Mouse (Mus musculus) kidney, embryonic 15.5 days (tissue): Measurements from ENCODE around the gene Gm10801. TPM values are rescaled to one million over a fixed set of nuclear protein-coding genes. Genes with fewer than 3 reads are reported as not detected.
"Not testable (repeated sequence)": the region's sequence is repeated elsewhere in the genome, so short reads cannot be mapped to it uniquely, and the experiment has no call there.

Source experiments
- ATAC-seq: fragments of 200-750 bp; cut with Nextera tagmentation; replicated peaks from 2 replicates; pipeline ENCODE4 v1.8.0; 2017; ENCODE audit warnings: moderate TSS enrichment; ENCODE audit not compliant: low FRiP score
- H3K27ac ChIP-seq: fragments of 300-500 bp; sonication (generic); 2 replicates; pipeline ENCODE4 v1.5.1; 2015; ENCODE audit warnings: mild to moderate bottlenecking, inconsistent platforms
- H3K27me3 ChIP-seq: fragments of 300-500 bp; sonication (generic); 2 replicates; pipeline ENCODE4 v1.6.1; 2015; ENCODE audit warnings: inconsistent platforms
- H3K36me3 ChIP-seq: fragments of 300-500 bp; sonication (generic); 2 replicates; pipeline ENCODE4 v1.6.1; 2015; ENCODE audit warnings: inconsistent platforms
- H3K4me1 ChIP-seq: fragments of 300-500 bp; sonication (generic); 2 replicates; pipeline ENCODE4 v1.6.1; 2015; ENCODE audit warnings: inconsistent platforms
- H3K4me2 ChIP-seq: fragments of 300-500 bp; sonication (generic); 2 replicates; pipeline ENCODE4 v1.6.1; 2015; ENCODE audit warnings: moderate library complexity, mild to moderate bottlenecking, inconsistent platforms
- H3K4me3 ChIP-seq: fragments of 300-500 bp; sonication (generic); replicated peaks from 2 replicates; pipeline ENCODE4 v1.5.1; 2015; ENCODE audit warnings: mild to moderate bottlenecking, inconsistent platforms
- H3K9ac ChIP-seq: fragments of 300-500 bp; sonication (generic); 2 replicates; pipeline ENCODE4 v1.6.1; 2015; ENCODE audit warnings: mild to moderate bottlenecking, inconsistent platforms
- H3K9me3 ChIP-seq: fragments of 300-500 bp; sonication (generic); replicated peaks from 2 replicates; pipeline ENCODE4 v1.6.1; 2016; ENCODE audit warnings: inconsistent platforms
- WGBS: fragments of 180-500 bp; shearing (Covaris S2); methylation state at CpG from one replicate; pipeline ENCODE4 v1.1.7; 2015; ENCODE audit warnings: mixed read lengths; 5-methylcytosine and 5-hydroxymethylcytosine counted together
- polyA plus RNA-seq: library from polyadenylated mRNA; unstranded; fragments of >200 nt; fragmentation: Nextera tagmentation; extraction: Ambion mirVana; gene quantifications from 2 replicates; pipeline ENCODE4 v1.2.1, GENCODE M21; 2015

The Gm10801 gene
- polyA plus RNA-seq: not detected in 2 replicates

GRCm38 (mm10) chr2:98661937-98662336 lies at the start of gene Gm10801:
Gene Gm10801 (plus strand): TSS chr2:98662237.
- H3K27me3 ChIP-seq, ATAC-seq, H3K4me2 ChIP-seq, H3K9ac ChIP-seq, H3K4me3 ChIP-seq, H3K4me1 ChIP-seq, H3K27ac ChIP-seq, H3K9me3 ChIP-seq, H3K36me3 ChIP-seq: not testable (repeated sequence)
- 84% methylated on average over 4 of the region's 5 CpGs for WGBS

GRCm38 (mm10) chr2:98667201-98667600 lies 5.2 kb downstream of the Gm10801 start, which contains the start of gene Gm10800:
Gene Gm10800 (minus strand): TSS chr2:98667301.
- not testable (repeated sequence) for H3K27ac ChIP-seq, H3K27me3 ChIP-seq, ATAC-seq, H3K4me1 ChIP-seq, H3K9me3 ChIP-seq, H3K4me3 ChIP-seq, H3K36me3 ChIP-seq, H3K9ac ChIP-seq, H3K4me2 ChIP-seq
- 85% methylated on average over 4 of the region's 4 CpGs for WGBS

DNA sequence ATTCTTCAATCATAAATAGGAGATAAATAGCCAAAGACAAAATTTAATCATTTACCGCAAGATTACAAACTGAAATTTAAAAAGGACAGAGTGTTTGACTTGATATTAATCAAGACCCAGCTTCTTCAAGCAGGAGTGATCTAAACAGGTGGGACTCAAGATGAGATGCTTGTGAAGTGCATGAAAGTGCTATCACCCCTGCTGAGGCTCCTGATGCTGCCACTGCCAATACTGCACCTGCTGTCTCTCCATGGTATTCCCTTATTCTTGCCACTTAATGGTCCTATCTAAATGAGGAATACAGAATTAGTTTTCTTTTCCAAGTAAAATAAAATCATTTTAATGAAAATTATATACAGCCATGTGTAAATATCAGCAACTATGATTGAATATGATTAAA lies 35.5 kb downstream of the Gm10801 start:
- 95% methylated on average over 1 of the region's 1 CpGs for whole genome bisulfite sequencing

More for the DNA sequence above, 35.5 kb downstream of the Gm10801 start:
- Histone ChIP-seq H3K9ac (no peak overlapping the region), H3K9me3 (no peaks in the 10 kb centered on the region), H3K27me3 (no peaks in the 10 kb centered on the region), H3K4me3 (no peak overlapping the region), H3K4me1 (no peaks in the 10 kb centered on the region), H3K36me3 (no peaks in the 10 kb centered on the region), H3K4me2 (no peak overlapping the region), H3K27ac (no peak overlapping the region)
- no peak for ATAC-seq

Other genes starting within 250 kb of the Gm10801 start
- gene Gm10800, start 5.1 kb downstream of the Gm10801 start, polyA plus RNA-seq: 0.45 and 0.64 TPM in 2 replicates